Mouse (Mus musculus) CH12F3 (cell line): ENCODE results near the gene Pomt1.
"Not testable (repeated sequence)": the region's sequence is repeated elsewhere in the genome, so short reads cannot be mapped to it uniquely, and the experiment has no call there.

Source experiments
- in situ Hi-C: fragments of 300-500 bp; cut with MboI; formaldehyde crosslinking; loops from 2 replicates; pipeline ENCODE4 v1.14.3; 2020; ENCODE audit warnings: low sequenced_read_pairs

The Pomt1 gene

GRCm38 (mm10) chr2:32282289-32282688, 45.9 kb downstream of the Pomt1 start:
- in situ Hi-C loops, result no loop called here

DNA sequence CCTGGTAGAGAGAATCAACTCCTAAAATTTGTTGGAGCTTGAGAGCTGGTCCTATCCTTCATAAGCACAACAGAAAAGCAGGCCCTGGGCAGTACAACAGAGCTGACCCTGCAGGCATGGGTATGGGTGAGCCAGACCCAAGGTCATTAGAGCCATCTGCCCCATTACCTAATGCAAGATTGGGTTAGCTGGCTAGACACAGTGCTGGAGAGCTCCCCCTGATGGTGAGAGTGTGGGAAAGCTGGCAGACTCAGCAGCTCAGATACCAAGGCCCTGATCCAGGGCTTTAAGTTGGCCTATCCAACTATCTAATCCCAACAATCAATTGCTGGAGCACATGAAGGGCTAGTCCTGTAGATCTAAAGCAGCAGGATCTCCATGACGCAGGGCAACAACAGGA, 46.3 kb downstream of the Pomt1 start:
- in situ Hi-C loops, result no loop called here

DNA sequence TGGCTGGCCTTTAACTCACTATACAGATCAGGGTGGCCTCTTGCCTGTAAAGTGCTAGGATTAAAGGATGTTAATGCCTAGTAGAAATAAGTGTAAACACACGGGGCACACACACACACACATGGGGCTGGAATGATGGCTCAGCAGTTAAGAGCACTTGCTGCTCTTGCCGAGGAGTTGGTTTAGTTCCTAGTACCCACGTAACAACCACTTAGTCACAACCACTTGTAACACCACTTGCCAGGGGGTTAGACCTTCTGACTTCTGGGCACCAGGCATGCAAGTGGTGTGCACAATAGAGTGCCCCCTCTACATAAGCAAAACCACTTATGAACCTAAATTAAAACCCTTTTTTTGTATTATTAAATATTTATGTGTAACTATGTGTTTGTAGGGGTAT, 47.6 kb downstream of the Pomt1 start:
- in situ Hi-C loops, result no loop called here

- in situ Hi-C loops, result no loop called here
Observed at GRCm38 (mm10) chr2:32287334-32287840, 51.0 kb downstream of the Pomt1 start, which contains the start of gene Golga2. Gene Golga2 (plus strand): TSS chr2:32287384.

GRCm38 (mm10) chr2:32287923-32288367, 51.6 kb downstream of the Pomt1 start, which contains the start of gene Swi5:
Gene Swi5 (minus strand): TSS chr2:32288075.
- in situ Hi-C loops, result no loop called here

DNA sequence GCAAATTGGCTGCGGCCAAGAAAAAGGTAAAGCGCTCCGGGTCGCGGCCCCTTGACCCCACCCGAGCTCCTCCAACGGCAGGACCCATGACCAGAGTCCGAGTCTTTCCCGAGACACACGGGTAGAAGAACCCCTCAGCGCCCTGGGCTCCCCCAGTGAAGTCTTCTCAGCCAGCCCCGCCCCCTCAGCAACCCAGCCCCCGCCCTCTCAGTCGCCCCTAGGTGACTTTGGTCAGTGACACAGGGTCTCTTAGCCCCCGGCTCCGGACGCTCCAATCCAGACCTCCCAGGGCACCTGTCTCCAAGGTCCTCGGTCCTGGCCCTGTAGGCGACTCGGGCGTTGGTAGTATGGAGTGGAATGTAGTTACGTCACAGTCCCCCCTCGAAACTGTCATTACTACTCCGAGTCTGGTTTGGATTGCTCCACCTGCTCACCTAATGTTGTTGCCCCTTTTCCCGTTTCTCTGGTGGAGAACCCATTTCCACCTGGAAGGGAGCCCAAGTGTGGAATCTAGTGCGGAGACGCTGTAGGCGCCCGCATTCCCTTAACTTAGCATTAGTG, 52.1 kb downstream of the Pomt1 start:
- in situ Hi-C loops, result no loop called here

GRCm38 (mm10) chr2:32289578-32289977, 53.2 kb downstream of the Pomt1 start:
- in situ Hi-C loops, result no loop called here

- in situ Hi-C loops, result no loop called here
Observed at GRCm38 (mm10) chr2:32294348-32294747, 58.0 kb downstream of the Pomt1 start.

GRCm38 (mm10) chr2:32295285-32295684, 58.9 kb downstream of the Pomt1 start:
- in situ Hi-C loops, result no loop called here

- in situ Hi-C loops, result not testable (repeated sequence)
Observed at GRCm38 (mm10) chr2:32295842-32296241, 59.5 kb downstream of the Pomt1 start.

DNA sequence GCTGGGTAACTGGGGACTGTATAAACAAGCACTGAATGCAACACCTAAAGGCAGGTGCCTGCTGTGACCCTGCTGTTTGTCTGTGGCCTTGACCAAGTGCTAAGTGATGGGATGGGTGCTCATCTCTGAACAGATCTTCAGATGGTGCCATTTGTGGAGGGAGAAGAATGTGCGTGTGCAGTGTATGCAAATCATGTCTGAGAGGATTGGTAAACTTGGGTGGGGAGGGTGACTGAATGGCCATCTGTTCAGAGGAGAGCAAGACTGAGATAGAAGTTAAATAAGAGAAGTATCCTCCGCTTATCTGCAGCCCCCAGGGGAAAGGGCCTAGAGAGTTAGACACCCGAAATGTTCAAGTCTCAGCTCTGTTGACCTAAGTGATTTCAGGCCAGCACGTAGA, 63.1 kb downstream of the Pomt1 start:
- in situ Hi-C loops, result no loop called here

GRCm38 (mm10) chr2:32302952-32303351, 66.6 kb downstream of the Pomt1 start:
- in situ Hi-C loops, result no loop called here

GRCm38 (mm10) chr2:32304145-32304832, 67.9 kb downstream of the Pomt1 start:
- in situ Hi-C loops, result no loop called here
